Mouse (Mus musculus): ENCODE measurements around the gene Cdyl. TPM values are rescaled to one million over a fixed set of nuclear protein-coding genes. Genes with fewer than 3 reads are reported as not detected.
A peak's percentile ranks its signal among the peaks of the same experiment; 100 is the strongest.

Cdyl gene
- polyA plus RNA-seq, 1 experiment from 2014 or later = 15.0 TPM

GRCm38 (mm10) chr13:35905378-35905777 lies 245.7 kb downstream of the Cdyl start:
- Histone ChIP-seq H3K4me3 (ENCODE audit: low read depth, low read length) (peak overlapping the region; percentile 61), H3K36me3 (ENCODE audit: control insufficient read depth, insufficient read depth, low read length) (no peaks in the 10 kb centered on the region; the same call in 1 of the 2 replicates), H3K9ac (ENCODE audit: low read length) (peak overlapping the region; percentile 67), H3K27me3 (ENCODE audit: control insufficient read depth, insufficient read depth, low read length) (no peaks in the 10 kb centered on the region), H3K4me2 (ENCODE audit: low read depth, low read length, severe bottlenecking) (peak overlapping the region; percentile 63), H3K9me3 (ENCODE audit: control insufficient read depth, low read length) (no peaks in the 10 kb centered on the region), H3K4me1 (replicated peaks; ENCODE audit: control insufficient read depth, insufficient read depth, low read length) (no peaks in the 10 kb centered on the region), H3K27ac (ENCODE audit: low read depth, low read length) (no peak overlapping the region)
- DNase-seq (ENCODE audit: low spot score) (peak; percentile 50), ATAC-seq (replicated peaks; ENCODE audit: low FRiP score) (no peak)
- 3% methylated on average over 13 of the region's 13 CpGs for WGBS

DNA sequence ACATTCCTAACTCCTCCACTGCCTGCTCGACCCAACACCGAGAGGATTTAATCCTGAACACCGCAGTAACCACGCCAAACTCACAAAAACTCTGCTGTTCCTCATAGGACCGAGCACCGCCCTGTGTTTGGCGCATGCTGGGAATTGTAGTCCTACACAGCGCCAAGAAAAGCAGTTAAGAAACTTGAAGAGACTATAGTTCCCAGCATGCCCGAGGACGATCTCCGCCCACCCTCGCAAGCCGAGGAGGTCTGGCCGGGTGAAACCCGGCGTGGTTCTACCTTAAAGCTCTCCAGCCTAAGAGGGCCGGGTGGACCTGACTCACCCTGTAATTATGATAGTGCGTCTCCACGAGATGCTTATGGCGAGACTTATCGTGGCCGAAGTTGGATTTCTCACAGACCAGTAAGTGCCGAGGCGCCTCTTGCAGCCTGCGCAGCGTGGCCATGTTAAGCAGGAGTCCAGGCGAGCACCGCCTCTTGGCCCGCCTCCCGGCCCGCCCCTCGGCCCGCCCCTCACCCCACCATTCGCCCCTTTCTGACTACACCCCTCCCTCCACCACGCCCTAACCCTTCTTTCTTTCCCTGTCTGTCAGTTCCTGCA lies 246.3 kb downstream of the Cdyl start, which contains the start of gene Rpp40:
Gene Rpp40 (minus strand): TSS at position 481 of the 603 bp plus-strand sequence.
- H3K9ac ChIP-seq (ENCODE audit: low read length) = peak within 1 kb of the TSS; percentile 67
- H3K4me1 ChIP-seq (replicated peaks; ENCODE audit: control insufficient read depth, insufficient read depth, low read length) = no peaks in the 10 kb centered on the region
- H3K36me3 ChIP-seq (ENCODE audit: control insufficient read depth, insufficient read depth, low read length) = no peaks in the 10 kb centered on the region; the same call in 1 of the 2 replicates
- H3K27me3 ChIP-seq (ENCODE audit: control insufficient read depth, insufficient read depth, low read length) = no peaks in the 10 kb centered on the region
- ATAC-seq (replicated peaks; ENCODE audit: low FRiP score) (peak; percentile 100), DNase-seq (ENCODE audit: low spot score) (peak; percentile 95)
- peak within 1 kb of the TSS; percentile 61 for H3K4me3 ChIP-seq (ENCODE audit: low read depth, low read length)
- no peaks in the 10 kb centered on the region for H3K9me3 ChIP-seq (ENCODE audit: control insufficient read depth, low read length)
- no peak within 1 kb of the TSS for H3K27ac ChIP-seq (ENCODE audit: low read depth, low read length)
- WGBS = 0% methylated on average over 35 of the region's 35 CpGs
- H3K4me2 ChIP-seq (ENCODE audit: low read depth, low read length, severe bottlenecking) = peak within 1 kb of the TSS; percentile 63

DNA sequence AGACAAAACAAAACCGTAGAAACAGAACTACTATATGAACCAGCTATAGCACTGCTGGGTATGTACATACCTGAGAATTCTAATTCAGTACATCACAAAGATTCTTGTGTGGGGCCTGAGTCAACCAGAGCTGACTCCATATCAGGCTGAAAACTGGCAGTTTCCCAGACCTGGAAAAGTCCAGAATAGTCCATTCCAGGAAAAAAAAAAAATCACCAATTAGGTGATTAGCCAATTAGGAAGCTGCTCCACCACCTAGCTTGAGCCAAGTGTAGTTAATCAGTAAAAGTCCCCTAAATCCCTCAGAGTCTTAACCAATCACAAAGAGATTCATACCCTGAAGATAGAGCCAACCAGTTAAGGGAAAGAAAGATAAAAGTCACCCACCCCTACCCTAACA lies 251.8 kb downstream of the Cdyl start:
- no peak for DNase-seq (ENCODE audit: low spot score)
- Histone ChIP-seq H3K27me3 (ENCODE audit: control insufficient read depth, insufficient read depth, low read length) (no peaks in the 10 kb centered on the region), H3K36me3 (ENCODE audit: control insufficient read depth, insufficient read depth, low read length) (no peaks in the 10 kb centered on the region), H3K9me3 (ENCODE audit: control insufficient read depth, low read length) (no peaks in the 10 kb centered on the region), H3K4me2 (ENCODE audit: low read depth, low read length, severe bottlenecking) (no peak overlapping the region), H3K9ac (ENCODE audit: low read length) (no peak overlapping the region), H3K4me3 (ENCODE audit: low read depth, low read length) (no peak overlapping the region), H3K27ac (ENCODE audit: low read depth, low read length) (no peak overlapping the region), H3K4me1 (replicated peaks; ENCODE audit: control insufficient read depth, insufficient read depth, low read length) (no peaks in the 10 kb centered on the region)
- WGBS = 86% methylated on average over 1 of the region's 1 CpGs
- ATAC-seq (replicated peaks; ENCODE audit: low FRiP score) = no peak

Other genes starting within 250 kb of the Cdyl start
- 19.8 and 21.7 TPM in 2 replicates for gene Rpp40, start 246.5 kb downstream of the Cdyl start, polyA plus RNA-seq (2014; fragmentation: Nextera tagmentation; extraction: Ambion mirVana)